Mouse (Mus musculus) CD4-positive, CD25-positive, alpha-beta regulatory T cell, adult 4 months (primary cell): ENCODE results near the gene Gm30083. TPM values are rescaled to one million over a fixed set of nuclear protein-coding genes. Genes with fewer than 3 reads are reported as not detected.

ENCODE experiments used
- ATAC-seq: one replicate; pipeline ENCODE4 v1.8.0; 2017
- polyA plus RNA-seq, 2 experiments: library from polyadenylated mRNA; unstranded; fragments of 100-300 nt; shearing (Covaris generic); gene quantifications; one replicate each; pipeline ENCODE4 v1.2.1; 2017

Gene Gm30083
- not detected for polyA plus RNA-seq

DNA sequence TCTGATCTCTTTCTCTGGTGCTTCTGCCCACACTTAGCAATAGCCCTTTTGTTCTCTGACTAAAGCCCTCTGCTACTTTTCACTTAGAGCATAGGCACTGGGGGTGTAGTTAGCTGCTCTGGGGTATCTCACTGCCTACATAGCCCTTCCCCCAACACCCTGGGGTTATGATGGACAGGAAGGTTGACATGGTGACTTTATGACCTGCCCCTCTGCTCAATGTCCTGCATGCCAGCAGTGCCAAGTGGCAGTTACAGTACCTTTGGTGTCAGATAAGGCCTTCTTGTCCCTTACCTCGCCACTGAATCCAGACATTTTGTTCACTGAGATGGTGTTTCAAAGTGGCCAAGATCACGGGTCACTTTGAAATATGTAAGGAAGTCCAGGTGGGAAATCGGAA is at the start of gene Gm30083:
Gene Gm30083 (minus strand): TSS at position 120 of the 400 bp plus-strand sequence.
- no peak for ATAC-seq

DNA sequence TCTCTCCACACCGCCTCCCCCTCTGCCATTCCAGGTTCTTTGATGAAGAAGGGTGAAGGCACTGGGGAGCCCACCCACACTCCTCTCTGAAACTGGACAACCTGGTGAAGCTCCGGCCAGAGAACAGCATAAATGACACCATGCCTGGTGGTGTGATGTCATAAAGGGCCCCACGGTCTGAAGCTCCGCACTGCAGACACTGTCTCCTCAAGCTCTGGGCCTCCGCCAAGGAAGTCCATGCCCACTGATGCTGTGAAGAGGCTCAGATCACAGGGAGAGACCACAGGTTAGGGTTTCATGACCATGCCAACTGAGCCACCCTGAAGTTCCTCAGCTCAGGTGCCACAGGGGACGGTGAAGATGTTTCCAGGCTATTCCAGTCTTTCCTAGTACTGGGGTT is 37.5 kb upstream of the Gm30083 start, which contains the start of gene Antxrl:
Gene Antxrl (plus strand): TSS at position 192 of the 400 bp plus-strand sequence.
- no peak for ATAC-seq

DNA sequence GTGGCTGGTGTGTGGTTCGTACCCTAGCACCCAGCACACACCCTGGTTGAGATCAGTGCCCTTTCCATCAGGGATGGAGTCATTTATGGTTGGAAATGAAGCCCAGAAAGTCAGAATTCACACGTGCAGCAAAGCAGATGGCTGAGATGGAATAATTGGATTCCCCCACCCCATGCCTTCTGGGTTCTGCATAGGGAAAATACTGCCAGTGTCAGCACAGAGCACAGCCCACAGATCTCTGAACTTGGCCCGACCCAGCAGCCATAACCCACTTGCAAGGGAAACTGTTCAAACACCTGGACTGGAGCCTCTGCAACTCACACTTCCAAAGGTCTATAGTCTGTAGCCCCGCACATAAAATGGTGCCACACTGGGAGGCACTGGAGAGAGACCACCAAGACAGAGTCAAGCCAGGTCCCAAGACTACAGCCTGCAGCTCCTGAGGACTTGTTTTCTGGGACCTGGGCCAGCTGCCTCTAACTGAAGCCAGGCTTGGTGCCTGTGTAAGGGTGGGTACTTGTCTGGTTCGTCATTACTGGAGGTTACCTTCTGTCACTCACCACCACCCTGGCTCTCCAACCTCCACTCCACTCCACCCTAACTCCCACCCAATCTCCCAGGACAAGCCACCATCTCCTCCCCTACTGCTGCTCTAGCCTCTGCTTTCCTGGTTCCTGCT is 35.3 kb upstream of the Gm30083 start:
- no peak for ATAC-seq

DNA sequence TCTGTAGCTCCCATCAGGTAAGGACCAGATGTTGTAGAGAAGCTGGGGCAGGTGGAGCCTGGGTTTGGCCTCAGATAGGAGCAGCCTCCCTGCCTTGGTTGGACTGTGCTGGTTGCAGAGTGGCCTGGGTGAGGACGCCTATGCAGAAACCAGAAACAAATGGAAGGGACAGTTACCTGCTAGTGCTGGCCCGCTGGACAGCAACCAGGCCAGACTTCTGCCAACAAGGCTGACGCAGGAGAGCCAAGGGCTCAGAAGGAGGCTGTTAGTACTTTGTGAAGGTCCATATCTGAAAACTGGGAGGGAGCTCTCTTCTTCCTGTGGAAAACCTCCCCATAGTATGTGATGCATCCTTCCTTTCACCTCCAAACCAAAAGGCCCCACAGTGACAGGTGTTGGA is 28.4 kb upstream of the Gm30083 start:
- no peak for ATAC-seq

DNA sequence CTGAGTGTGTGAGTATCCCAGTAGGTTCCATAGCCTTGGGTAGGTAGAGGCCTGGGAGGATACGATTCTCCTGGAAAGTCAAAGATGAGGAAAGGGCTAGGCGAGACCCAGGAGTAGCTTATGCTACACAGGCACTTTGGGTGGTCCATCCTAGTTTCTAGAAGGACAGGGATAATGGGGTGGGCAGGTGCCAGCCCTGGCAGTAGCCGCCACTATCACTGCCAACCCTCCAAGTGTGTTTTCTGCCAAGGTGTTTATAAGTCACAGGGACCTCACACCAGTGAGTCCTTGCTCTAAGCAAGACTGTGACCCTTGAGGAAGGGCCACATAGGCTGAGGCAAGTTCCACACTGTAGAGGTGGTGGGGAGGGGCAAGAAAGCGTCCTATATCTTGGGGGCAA is 26.3 kb upstream of the Gm30083 start:
- no peak for ATAC-seq

DNA sequence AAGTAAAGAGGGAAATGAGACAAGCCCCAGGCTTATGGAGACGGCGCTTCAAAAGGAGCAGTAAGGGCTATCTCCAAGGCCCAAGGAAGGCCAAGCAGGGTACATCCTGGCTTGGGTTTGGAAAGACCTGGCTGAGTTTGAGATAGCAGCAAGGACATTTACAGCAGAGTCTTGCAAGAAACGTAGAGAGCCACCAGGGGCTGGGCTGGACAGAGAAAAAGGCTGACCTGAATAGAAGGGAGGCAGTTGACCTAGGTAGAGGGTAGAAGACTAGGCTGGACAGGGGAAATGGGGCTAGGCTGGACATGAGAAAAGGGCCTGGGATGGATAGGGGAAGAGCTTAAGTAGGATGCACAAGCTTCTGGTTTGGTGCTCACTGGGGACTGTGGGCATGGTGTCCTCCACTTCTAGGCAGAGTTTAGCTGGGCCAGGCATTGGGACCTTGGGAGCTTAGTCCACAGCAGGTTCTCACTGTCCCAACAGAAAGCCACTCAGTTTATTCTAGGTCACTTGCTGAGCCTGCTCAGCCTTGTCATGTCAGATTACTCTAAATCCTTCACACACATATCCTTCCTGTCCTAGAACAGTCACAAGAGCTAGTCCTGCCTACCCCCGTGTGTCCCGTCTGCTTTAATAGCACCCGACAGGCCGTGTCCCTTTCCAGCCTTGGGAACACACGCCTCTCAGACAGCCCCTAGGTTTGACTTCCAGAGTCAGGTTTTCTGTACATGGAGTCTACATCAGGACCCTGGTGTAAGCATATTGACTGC is 19.0 kb upstream of the Gm30083 start:
- no peak for ATAC-seq

DNA sequence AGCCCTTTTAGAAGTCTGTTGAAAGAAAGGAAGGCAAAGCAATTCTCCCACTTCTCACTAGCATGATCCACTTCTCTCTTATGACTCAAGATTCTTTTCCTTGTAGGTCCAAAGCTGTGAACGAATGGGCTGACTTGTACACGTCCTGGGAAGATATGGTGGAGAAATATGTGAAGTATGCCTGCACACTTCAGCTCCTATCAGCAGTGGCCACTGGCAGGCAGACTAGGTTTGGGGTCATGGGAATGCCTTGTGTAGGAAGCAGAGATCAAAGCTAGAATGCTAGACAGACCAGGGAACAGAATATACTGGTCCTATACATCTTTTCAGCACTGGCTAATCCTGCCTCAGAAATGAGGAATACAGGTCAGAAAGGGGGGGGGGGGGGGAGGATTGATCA is 11.7 kb upstream of the Gm30083 start:
- no peak for ATAC-seq

DNA sequence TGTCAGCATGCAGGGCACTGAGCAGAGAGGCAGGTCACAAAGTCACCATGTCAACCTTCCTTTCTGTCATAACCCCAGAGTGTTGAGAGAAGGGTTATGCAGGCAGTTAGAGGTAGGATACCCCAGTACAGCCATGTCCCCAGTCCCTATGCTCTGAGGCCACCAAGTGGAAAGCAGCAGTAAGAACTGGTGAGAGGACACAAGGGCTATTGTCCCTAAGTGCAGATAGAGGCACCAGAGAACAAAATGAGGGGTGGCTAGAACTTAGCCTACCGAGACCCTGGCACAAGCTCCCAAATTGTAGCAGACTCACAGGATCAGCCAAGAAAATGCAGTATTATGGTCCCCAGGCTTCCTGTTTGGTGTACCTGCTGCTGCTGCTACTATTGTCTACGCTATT is 2.0 kb upstream of the Gm30083 start:
- no peak for ATAC-seq

DNA sequence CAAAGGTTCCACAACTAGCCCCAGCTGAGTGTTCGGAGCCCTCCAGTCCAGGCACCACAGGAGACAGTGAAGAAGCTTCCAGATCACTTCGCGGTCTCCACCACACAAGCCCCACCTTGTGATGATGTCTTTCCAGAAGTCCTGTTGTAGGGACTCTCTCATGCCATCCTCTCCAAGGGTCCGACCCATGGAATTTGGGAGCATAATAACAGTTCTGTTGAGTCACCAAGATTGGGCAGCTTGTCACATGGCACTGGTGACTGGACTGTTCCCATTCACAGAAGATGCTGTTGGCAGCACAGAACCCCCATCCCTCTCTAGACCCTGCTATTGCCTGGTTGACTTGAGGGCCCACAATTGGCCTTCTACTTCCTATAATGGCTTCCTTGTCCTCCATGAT is 1.4 kb upstream of the Gm30083 start, which contains the start of gene Gm5460:
Gene Gm5460 (plus strand): TSS at position 378 of the 400 bp plus-strand sequence.
- no peak for ATAC-seq

DNA sequence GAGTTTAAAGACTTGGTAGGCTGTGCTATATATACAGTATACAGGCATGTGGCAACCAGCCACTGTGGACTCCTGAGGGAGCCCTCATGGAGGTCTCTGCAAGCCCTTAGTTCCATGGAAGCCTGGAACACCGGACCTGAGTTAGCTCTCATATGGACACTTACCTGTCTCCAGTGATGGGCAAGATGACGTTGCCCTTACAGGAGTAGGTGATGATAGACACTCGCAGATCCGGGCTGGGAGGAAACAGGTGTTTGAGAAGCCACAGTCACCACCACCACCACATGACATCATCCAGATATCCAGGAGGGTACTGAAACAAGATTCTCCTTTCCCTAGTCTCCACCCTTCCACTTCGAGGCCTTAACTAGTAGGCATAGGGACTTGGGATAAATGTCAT is 12.6 kb downstream of the Gm30083 start:
- no peak for ATAC-seq

DNA sequence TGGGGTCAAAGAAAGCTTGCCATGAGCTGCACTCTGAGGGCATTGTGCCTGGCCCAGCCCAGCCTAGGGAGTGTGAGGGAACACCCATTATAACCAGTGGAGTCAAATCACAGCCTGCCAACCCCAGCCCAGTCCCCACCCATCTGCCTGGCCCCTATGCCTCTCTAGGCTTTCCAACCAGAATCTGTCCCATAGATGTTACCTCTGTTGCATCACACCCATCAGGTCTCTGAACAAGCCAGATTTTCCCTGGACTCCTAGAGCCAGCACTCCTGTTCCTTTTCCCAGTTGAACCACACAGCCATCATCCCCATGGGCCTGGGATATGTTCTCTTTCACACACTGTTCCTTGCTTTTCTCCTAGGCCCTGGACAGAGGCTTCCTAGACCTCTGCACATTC is 13.5 kb downstream of the Gm30083 start:
- no peak for ATAC-seq

DNA sequence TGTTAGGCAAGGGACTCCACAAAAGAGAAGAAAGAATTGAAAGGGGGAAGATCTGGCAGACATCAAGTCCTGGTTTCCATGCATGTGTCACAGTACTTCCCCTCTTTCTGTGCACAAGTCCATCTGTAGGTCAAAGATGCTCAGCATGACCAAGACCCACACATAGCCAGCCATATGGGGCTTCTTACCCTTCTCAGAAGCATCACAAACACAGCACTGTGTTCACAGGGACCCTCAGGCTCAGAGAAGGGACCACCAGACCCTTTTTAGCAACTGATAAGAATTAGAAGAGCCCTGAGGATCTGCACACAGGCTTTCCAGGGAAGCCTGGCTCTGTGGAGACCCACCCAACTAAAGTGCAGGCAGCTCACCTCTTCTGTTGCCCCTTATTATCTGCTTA is 14.9 kb downstream of the Gm30083 start:
- no peak for ATAC-seq

DNA sequence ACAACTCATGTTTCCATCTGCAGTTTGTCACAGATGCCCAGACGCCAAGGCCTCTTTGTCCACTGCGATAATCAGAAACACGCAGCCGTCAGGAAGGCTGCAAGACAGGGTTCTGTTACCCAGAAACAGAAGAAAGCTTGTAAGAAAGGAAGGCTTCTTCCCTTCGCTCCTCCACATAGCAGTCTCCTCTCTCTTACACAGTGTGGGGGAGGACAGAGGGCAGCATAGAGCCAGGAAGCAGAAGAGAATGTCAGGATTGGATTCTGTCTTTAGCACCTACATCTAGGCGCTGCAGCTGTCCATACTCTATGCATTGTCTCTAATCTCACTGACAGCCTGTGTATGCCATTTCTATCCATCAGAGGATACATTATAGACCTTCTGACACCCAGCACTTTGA is 17.6 kb downstream of the Gm30083 start:
- no peak for ATAC-seq

DNA sequence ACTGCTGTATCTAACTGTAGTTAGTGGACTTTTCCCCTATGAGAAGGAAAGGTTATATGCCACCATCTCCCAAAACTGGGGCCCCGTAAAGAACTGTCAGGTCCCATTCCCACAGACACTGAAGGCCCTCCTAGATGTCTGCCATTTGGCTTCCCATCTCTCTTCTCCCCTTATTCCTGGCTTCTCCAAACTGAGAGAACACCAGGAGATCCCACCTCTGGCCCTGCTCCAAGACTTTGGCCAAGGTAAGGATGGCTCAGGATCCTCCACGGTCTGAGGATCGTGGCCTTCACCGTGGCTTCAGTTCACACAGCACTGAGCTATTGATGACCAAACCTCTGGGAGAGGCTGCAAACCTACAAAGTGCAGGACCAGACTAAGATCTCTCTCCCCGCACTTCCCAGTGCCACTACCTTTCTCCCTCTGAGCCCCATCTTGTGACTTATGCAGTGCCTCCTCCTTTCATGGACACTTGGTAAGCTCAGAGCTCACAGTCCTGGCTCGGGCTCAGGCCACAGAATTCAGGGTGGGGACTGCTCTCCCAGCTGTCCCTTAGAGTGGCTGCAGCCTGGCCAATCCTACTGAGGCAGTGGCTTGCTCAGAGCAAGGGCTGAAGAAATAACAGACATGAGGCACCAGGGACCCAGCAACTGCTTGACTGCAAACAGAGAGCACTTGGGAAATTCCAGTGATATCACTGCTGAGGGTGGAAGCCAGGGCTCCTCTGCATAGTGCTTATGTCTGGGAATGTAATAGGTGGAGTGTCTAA is 21.3 kb downstream of the Gm30083 start:
- no peak for ATAC-seq

DNA sequence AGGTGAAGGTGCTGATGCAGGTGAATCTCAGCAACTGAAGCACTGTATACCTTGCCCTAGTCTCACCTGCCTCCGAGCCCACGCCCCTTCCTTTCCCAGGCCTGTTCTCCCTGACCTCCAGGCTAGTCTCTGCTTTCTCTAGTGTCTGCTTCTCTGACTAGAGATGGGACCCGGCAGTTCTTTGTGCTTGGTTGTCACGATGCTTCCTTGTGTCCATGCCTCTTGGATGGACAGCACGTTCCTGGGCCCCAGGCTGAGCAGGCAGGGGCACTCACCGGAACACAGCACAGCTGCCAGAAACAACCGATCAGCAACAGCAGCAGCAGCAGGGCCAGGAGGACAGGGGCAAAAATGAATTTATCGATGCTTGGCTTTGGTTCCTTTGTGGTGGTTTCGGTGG is 21.9 kb downstream of the Gm30083 start:
- ATAC-seq: no peak

DNA sequence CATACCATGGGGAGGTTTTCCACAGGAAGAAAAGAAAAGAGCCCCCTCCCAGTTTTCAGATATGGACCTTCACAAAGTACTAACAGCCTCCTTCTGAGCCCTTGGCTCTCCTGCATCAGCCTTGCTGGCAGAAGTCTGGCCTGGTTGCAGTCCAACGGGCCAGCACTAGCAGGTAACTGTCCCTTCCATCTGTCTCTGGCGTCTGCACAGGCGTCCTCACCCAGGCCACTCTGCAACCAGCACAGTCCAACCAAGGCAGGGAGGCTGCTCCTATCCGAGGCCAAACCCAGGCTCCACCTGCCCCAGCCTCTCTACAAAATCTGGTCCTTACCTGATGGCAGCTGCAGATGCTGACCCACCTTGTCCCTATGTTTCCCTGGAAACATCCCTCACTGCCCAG is 23.0 kb downstream of the Gm30083 start:
- ATAC-seq: no peak

DNA sequence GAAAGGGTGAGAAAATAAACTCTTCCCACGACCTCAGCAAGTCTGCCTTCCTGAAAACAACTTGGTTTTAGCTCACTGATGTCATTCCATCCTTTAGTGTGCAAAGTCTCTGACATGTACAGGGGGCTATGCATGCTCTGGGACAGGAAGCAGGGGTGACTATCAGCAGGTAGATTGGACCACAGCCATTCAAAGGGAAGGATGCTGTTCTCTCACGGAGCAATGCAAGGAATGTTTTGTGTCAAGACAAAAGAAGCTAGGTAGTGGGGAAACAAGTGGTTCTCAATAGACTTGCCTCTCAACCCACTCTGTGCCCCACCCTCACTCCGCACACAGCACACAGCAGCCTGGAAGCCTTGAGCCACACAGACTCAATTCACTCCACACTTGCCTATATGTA is 25.8 kb downstream of the Gm30083 start:
- ATAC-seq: no peak

DNA sequence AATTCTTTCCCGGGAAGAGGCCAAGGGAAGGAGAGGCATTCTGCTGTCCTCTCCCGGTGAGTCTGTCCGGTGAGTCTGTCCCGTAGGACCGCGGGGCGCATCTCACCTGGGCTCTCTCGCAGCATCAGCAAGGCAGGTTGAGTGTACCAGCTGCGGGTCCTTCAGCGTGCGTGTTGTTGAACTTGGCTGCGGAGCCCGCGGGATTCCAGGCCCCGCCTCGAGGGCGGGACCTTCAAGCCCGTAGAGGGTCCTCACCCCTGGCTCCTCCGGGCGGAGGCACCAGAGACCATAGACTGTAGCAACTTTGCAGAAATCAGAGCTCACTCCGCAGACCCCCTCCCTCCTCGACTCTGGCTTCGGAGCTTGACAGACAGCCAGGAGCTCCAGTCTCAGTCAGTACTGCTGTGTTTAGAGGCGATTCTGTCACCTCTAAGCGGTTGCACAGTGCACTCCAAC is 36.4 kb downstream of the Gm30083 start, which contains the start of gene Zfp488:
Gene Zfp488 (minus strand): TSS at position 161 of the 456 bp plus-strand sequence.
- no peak for ATAC-seq

DNA sequence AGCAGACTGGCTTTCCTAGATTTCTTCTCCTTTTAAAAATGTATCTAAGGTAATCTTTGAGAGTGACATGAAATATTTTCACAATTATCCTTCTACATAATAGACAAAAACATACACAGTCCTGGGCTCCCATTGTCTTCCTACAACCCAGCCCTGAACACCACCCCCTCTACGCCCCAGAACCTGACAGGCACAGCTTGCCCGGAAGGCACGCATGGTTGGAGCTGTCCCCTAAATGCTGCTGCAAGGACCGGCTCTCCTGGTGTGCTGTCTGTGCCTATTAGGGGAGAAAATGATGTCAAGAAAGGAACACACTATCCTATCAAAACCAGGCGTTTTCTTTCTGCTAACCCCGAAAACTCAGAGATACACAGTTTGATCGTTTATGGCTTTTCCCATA is 37.2 kb downstream of the Gm30083 start:
- ATAC-seq: no peak

DNA sequence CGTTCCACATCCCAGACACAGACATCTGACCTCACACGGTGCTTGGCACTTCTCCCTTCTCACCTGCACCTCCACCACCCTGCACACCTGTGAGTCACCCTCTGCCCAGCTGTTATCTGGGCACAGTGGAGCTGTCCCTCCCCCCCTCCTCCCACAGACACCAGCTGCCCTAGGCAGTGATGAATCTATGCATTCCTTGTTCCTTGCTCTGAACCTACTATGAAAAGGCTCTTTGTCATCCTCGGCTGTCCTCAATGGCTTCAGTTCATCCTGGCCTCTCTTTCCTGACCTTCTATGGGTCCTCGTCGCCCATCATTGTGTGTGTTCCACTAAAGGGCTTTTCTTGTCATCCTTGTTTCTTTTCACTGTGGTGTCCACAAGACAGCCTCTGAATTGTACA is 40.2 kb downstream of the Gm30083 start:
- ATAC-seq: no peak

DNA sequence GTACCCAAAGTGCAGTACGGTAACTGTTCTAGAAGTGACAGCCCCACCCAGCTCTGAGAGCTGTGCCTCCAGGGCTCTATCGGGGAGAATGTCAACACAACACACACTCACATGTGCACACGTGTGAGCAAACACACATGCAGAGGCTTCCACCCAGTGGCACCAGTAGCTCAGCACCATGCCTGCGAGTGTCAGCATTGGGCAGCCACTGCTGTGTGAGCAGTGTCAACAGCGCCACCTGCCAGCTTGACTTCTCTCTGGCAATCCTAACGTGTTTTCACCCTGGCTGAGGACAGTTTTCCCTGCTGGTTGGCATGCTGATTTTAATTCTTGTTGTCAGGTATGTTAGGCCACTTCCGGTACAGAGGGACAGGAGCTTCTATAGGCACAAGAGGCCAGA is 42.3 kb downstream of the Gm30083 start:
- no peak for ATAC-seq

DNA sequence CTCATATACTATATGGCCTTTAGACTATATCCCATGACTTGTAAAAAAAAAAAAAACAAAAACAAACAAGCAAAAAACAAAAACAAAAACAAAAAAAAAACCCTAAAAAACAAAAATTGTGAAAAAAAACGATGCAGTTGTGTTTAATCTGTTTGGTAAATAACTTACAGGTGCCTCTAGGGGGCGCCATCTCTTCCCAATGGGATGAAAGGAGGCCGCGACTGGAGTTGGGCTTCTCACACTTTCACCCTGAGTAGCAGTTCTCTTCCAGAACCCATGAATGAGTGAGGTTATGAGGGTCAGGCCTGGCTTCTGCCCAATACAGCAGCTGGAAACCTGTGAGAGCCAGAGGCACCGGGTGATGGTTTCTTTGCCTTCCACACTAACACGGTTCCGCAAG is 49.3 kb downstream of the Gm30083 start:
- no peak for ATAC-seq

DNA sequence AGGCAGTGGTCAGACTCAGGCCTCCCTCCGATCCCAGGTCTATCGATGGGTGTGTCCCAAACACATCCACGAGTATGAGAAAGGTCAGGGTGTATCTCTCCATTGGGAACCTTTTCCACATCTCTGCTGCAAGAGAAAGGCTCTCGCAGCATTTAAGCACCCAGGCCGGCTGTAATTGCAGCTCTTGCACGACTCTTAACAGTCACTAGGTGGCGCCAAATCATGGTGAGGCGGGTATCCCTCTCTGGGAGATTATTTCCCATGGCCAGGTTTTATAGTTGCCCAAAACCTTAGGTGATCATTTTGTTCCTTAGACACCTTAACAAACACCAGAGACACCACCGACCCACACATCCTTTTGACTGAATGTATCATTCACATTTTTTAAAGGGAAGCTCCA is 55.6 kb downstream of the Gm30083 start:
- no peak for ATAC-seq
